Mouse (Mus musculus): ENCODE results near the gene Helz.

Helz gene

GRCm38 (mm10) chr11:107716332-107716938 is 168.7 kb downstream of the Helz start, which contains the start of gene Cacng1:
Gene Cacng1, minus strand, starts transcription at chr11:107716522.
- DNase-seq (ENCODE audit: low read depth in 1 of 2, low spot score in 2 of 2) = no peak

- no peak for DNase-seq (ENCODE audit: low read depth in 1 of 2, low spot score in 2 of 2)
Measured at GRCm38 (mm10) chr11:107720264-107721021, 172.7 kb downstream of the Helz start.

GRCm38 (mm10) chr11:107721057-107721456 is 173.3 kb downstream of the Helz start:
- no peak for DNase-seq (ENCODE audit: low read depth in 1 of 2, low spot score in 2 of 2)

- no peak for DNase-seq (ENCODE audit: low read depth in 1 of 2, low spot score in 2 of 2)
Measured at GRCm38 (mm10) chr11:107724603-107725002, 176.9 kb downstream of the Helz start.

- no peak for DNase-seq (ENCODE audit: low read depth in 1 of 2, low spot score in 2 of 2)
Measured at GRCm38 (mm10) chr11:107728073-107728863, 180.5 kb downstream of the Helz start.

- no peak for DNase-seq (ENCODE audit: low read depth in 1 of 2, low spot score in 2 of 2)
Measured at GRCm38 (mm10) chr11:107729141-107729540, 181.4 kb downstream of the Helz start.

GRCm38 (mm10) chr11:107730940-107731339 is 183.2 kb downstream of the Helz start:
- DNase-seq (ENCODE audit: low read depth in 1 of 2, low spot score in 2 of 2) = no peak

- no peak for DNase-seq (ENCODE audit: low read depth in 1 of 2, low spot score in 2 of 2)
Measured at GRCm38 (mm10) chr11:107731498-107731897, 183.8 kb downstream of the Helz start.

- no peak for DNase-seq (ENCODE audit: low read depth in 1 of 2, low spot score in 2 of 2)
Measured at GRCm38 (mm10) chr11:107734133-107734532, 186.4 kb downstream of the Helz start.

- no peak for DNase-seq (ENCODE audit: low read depth in 1 of 2, low spot score in 2 of 2)
Measured at GRCm38 (mm10) chr11:107737886-107738285, 190.2 kb downstream of the Helz start.

GRCm38 (mm10) chr11:107738418-107739099 is 190.8 kb downstream of the Helz start:
- no peak for DNase-seq (ENCODE audit: low read depth in 1 of 2, low spot score in 2 of 2)

GRCm38 (mm10) chr11:107743100-107743499 is 195.4 kb downstream of the Helz start:
- no peak for DNase-seq (ENCODE audit: low read depth in 1 of 2, low spot score in 2 of 2)
